ENCODE assay signal across 8 mouse cellular contexts in genomic region chrX:50675356-50675755, GRCm38 (mm10).
DNase-seq lines count a peak whose midpoint lies in the region.

No protein-coding gene starts in this region.

- peak; percentile 15 for DNase-seq in gastrocnemius, adult 18-20 months (ENCODE audit: low spot score)
- DNase-seq in gastrocnemius, postnatal 25 days = no peak
- peak; percentile 6 for DNase-seq in lung, postnatal 10 days
- DNase-seq in lung, postnatal 4 days = no peak
- DNase-seq in c-Kit-positive CD71-positive TER-119-positive erythroid progenitor cells, embryonic 14.5 days (ENCODE audit: low spot score) = peak; percentile 22
- peak; percentile 21 for DNase-seq in skeletal muscle tissue, adult 2 months (ENCODE audit: low read depth, low spot score)
- no peak for DNase-seq in cerebellum, adult 11 months
- DNase-seq in urinary bladder, postnatal 25 days (ENCODE audit: low spot score) = no peak

Comparison
In these comparisons a context has a peak if more than half of its experiments do, and no peak if none do; other contexts are left out.
1. DNase-seq: peak in gastrocnemius, adult 18-20 months (single experiment), lung, postnatal 10 days (single experiment), c-Kit-positive CD71-positive TER-119-positive erythroid progenitor cells, embryonic 14.5 days (single experiment) and skeletal muscle tissue, adult 2 months (single experiment); none in gastrocnemius, postnatal 25 days (single experiment), lung, postnatal 4 days (0 of 2), cerebellum, adult 11 months (single experiment) and urinary bladder, postnatal 25 days (single experiment).